Mouse (Mus musculus) brain, embryonic 14.5 days (tissue): ENCODE measurements at regions not wholly inside any gene's neighbourhood (a gene's known extent, or its start where the extent isn't known, plus 50 kb on each side); places are given as distances from the start of the nearest gene placed in this dataset.

ENCODE experiments used
- DNase-seq: peaks from one replicate; pipeline ENCODE4 v3.0.0-alpha.2; 2011; ENCODE audit warnings: low read depth
- CTCF ChIP-seq: fragments of 200-500 bp; IDR thresholded peaks from 2 replicates; pipeline ENCODE4 v1.5.1; 2012; ENCODE audit warnings: inconsistent platforms, mild to moderate bottlenecking, moderate library complexity, borderline replicate concordance; ENCODE audit not compliant: insufficient read depth, insufficient read length; ENCODE audit errors: extremely low read depth
- POLR2A ChIP-seq: fragments of 200-500 bp; IDR thresholded peaks from 2 replicates; pipeline ENCODE4 v1.6.1; 2012; ENCODE audit warnings: mild to moderate bottlenecking, inconsistent platforms, borderline replicate concordance; ENCODE audit not compliant: poor library complexity, insufficient read depth, insufficient read length, severe bottlenecking; ENCODE audit errors: extremely low read depth

- DNase-seq, result no peak
- no peak for TF ChIP-seq POLR2A
- no peak for TF ChIP-seq CTCF
Measured at GRCm38 (mm10) chr10:118699292-118699691, 170.7 kb downstream of the Dyrk2 start.

- no peak for DNase-seq
- TF ChIP-seq POLR2A, result no peak
- TF ChIP-seq CTCF, result no peak
Measured at GRCm38 (mm10) chr10:118700115-118700514, 169.9 kb downstream of the Dyrk2 start.

- TF ChIP-seq POLR2A, result no peak
- no peak for TF ChIP-seq CTCF
- no peak for DNase-seq
Measured at GRCm38 (mm10) chr10:118706020-118706419, 164.0 kb downstream of the Dyrk2 start.

GRCm38 (mm10) chr10:118709718-118710117, 160.3 kb downstream of the Dyrk2 start:
- no peak for DNase-seq
- TF ChIP-seq POLR2A (no peak), CTCF (no peak)

- peak; percentile 24 for DNase-seq
- no peak for TF ChIP-seq POLR2A
- TF ChIP-seq CTCF, result no peak
Measured at GRCm38 (mm10) chr10:118711529-118711928, 158.5 kb downstream of the Dyrk2 start.

GRCm38 (mm10) chr10:118711951-118712350, 158.1 kb downstream of the Dyrk2 start:
- no peak for TF ChIP-seq CTCF
- TF ChIP-seq POLR2A, result no peak
- no peak for DNase-seq

GRCm38 (mm10) chr10:118712951-118713350, 157.1 kb downstream of the Dyrk2 start:
- DNase-seq, result no peak
- no peak for TF ChIP-seq POLR2A
- TF ChIP-seq CTCF, result no peak

- TF ChIP-seq POLR2A (no peak), CTCF (no peak)
- no peak for DNase-seq
Measured at GRCm38 (mm10) chr10:118714179-118714581, 155.8 kb downstream of the Dyrk2 start.

- TF ChIP-seq CTCF (no peak), POLR2A (no peak)
- no peak for DNase-seq
Measured at GRCm38 (mm10) chr10:118714595-118714994, 155.4 kb downstream of the Dyrk2 start.

- peak; percentile 80 for DNase-seq
- TF ChIP-seq CTCF, result no peak
- TF ChIP-seq POLR2A, result no peak
Measured at GRCm38 (mm10) chr10:118720630-118721029, 149.4 kb downstream of the Dyrk2 start.

- peak; percentile 76 for DNase-seq
- no peak for TF ChIP-seq CTCF
- TF ChIP-seq POLR2A, result no peak
Measured at GRCm38 (mm10) chr10:118722132-118722551, 147.9 kb downstream of the Dyrk2 start.

- TF ChIP-seq CTCF (no peak), POLR2A (no peak)
- peak; percentile 76 for DNase-seq
Measured at GRCm38 (mm10) chr10:118722671-118723070, 147.3 kb downstream of the Dyrk2 start.

GRCm38 (mm10) chr10:118736093-118736492, 133.9 kb downstream of the Dyrk2 start:
- TF ChIP-seq POLR2A, result no peak
- TF ChIP-seq CTCF, result no peak
- DNase-seq, result no peak

- TF ChIP-seq CTCF, result no peak
- no peak for TF ChIP-seq POLR2A
- no peak for DNase-seq
Measured at GRCm38 (mm10) chr10:118737064-118737463, 132.9 kb downstream of the Dyrk2 start.
